Mouse (Mus musculus): Measurements from ENCODE around the gene Rpl21. TPM values are rescaled to one million over a fixed set of nuclear protein-coding genes. Genes with fewer than 3 reads are reported as not detected.

Gene Rpl21
- polyA plus RNA-seq, 1 experiment from 2014 or later = 517 TPM

Other genes starting within 250 kb of the Rpl21 start
- gene Gpr12, start 247.7 kb upstream of the Rpl21 start, polyA plus RNA-seq (2014; fragmentation: Nextera tagmentation; extraction: Ambion mirVana) = 13.3 and 20.3 TPM in 2 replicates
- gene Usp12, start 37.9 kb upstream of the Rpl21 start, polyA plus RNA-seq (2014; fragmentation: Nextera tagmentation; extraction: Ambion mirVana) = 9.6 and 10.5 TPM in 2 replicates
- gene Rasl11a, start 12.2 kb downstream of the Rpl21 start, polyA plus RNA-seq (2014; fragmentation: Nextera tagmentation; extraction: Ambion mirVana) = 6.4 and 8.6 TPM in 2 replicates
- gene Gtf3a, start 115.8 kb downstream of the Rpl21 start, polyA plus RNA-seq (2014; fragmentation: Nextera tagmentation; extraction: Ambion mirVana) = 99.7 and 110 TPM in 2 replicates
- 27.1 and 34.4 TPM in 2 replicates for gene Mtif3, start 130.9 kb downstream of the Rpl21 start, polyA plus RNA-seq (2014; fragmentation: Nextera tagmentation; extraction: Ambion mirVana)
- 8.1 and 10.9 TPM in 2 replicates for gene Lnx2, start 243.7 kb downstream of the Rpl21 start, polyA plus RNA-seq (2014; fragmentation: Nextera tagmentation; extraction: Ambion mirVana)
- gene Polr1d, start 244.2 kb downstream of the Rpl21 start, polyA plus RNA-seq (2014; fragmentation: Nextera tagmentation; extraction: Ambion mirVana) = 121 and 135 TPM in 2 replicates

Measured in forebrain, embryonic 14.5 days (tissue).